Mouse (Mus musculus): ENCODE data around the gene Mrpl37.

GRCm38 (mm10) chr4:107025369-107025768 is 41.3 kb downstream of the Mrpl37 start:
- TF ChIP-seq CTCF (IDR thresholded peaks at IDR 0.05) (no peak), EP300 (IDR thresholded peaks at IDR 0.05) (no peak)
